Mouse (Mus musculus) liver, embryonic 14.5 days (tissue): ENCODE results near the gene Psmd13. TPM values are rescaled to one million over a fixed set of nuclear protein-coding genes. Genes with fewer than 3 reads are reported as not detected.

Experiments
- ATAC-seq: fragments of 200-750 bp; cut with Nextera tagmentation; 2 replicates; pipeline ENCODE4 v1.8.0; 2017; ENCODE audit warnings: moderate number of reproducible peaks, mild to moderate bottlenecking, moderate library complexity; ENCODE audit not compliant: insufficient read depth
- DNase-seq, 3 experiments: peaks; one replicate each; pipeline ENCODE4 v3.0.0-alpha.2; 2012 to 2013; ENCODE audit warnings: low read depth in 3 of 3, low spot score in 3 of 3
- H3K27ac ChIP-seq: fragments of 300-500 bp; sonication (generic); 2 replicates; pipeline ENCODE4 v1.5.1; 2014; ENCODE audit warnings: moderate library complexity, mild to moderate bottlenecking, control low read depth, inconsistent platforms
- H3K27me3 ChIP-seq: fragments of 300-500 bp; sonication (generic); 2 replicates; pipeline ENCODE4 v1.6.1; 2014; ENCODE audit warnings: mild to moderate bottlenecking, low read length, moderate library complexity; ENCODE audit not compliant: control insufficient read depth, insufficient read depth
- H3K36me3 ChIP-seq: fragments of 300-500 bp; sonication (generic); replicated peaks from 2 replicates; pipeline ENCODE4 v1.6.1; 2014; ENCODE audit warnings: low read depth; ENCODE audit not compliant: control insufficient read depth, insufficient read depth
- H3K4me1 ChIP-seq, 2 experiments: fragments of 200-500 bp in 1 of 2; fragments of 300-500 bp in 1 of 2; sonication (generic) in 1 of 2; replicated peaks; 2 replicates each; pipeline ENCODE4 v1.6.1; 2012 to 2014; ENCODE audit warnings: antibody characterized with exemption in 1 of 2, inconsistent platforms in 1 of 2, low read length in 1 of 2; ENCODE audit not compliant: control insufficient read depth in 2 of 2, insufficient read depth in 2 of 2
- H3K4me2 ChIP-seq: fragments of 300-500 bp; sonication (generic); 2 replicates; pipeline ENCODE4 v1.6.1; 2014; ENCODE audit warnings: low read depth, mild to moderate bottlenecking, control low read depth, moderate library complexity
- H3K4me3 ChIP-seq, 2 experiments: fragments of 200-500 bp in 1 of 2; fragments of 300-500 bp in 1 of 2; sonication (generic) in 1 of 2; 2 replicates each; pipeline ENCODE4 v1.5.1; 2012 to 2014; ENCODE audit warnings: low read depth in 2 of 2, low read length in 2 of 2, mild to moderate bottlenecking in 2 of 2, control low read depth in 1 of 2, inconsistent platforms in 1 of 2, moderate library complexity in 1 of 2; ENCODE audit not compliant: insufficient read depth in 1 of 2
- H3K9ac ChIP-seq: fragments of 300-500 bp; sonication (generic); replicated peaks from 2 replicates; pipeline ENCODE4 v1.6.1; 2014; ENCODE audit warnings: mild to moderate bottlenecking, control low read depth, moderate library complexity
- H3K9me3 ChIP-seq: fragments of 300-500 bp; sonication (generic); 2 replicates; pipeline ENCODE4 v1.6.1; 2016; ENCODE audit warnings: low read length, mixed read lengths; ENCODE audit not compliant: control insufficient read depth
- CTCF ChIP-seq: IDR thresholded peaks from 2 replicates; pipeline ENCODE4 v1.5.1; 2016; ENCODE audit warnings: antibody characterized with exemption, low read depth, control low read depth
- EP300 ChIP-seq: IDR thresholded peaks from 2 replicates; pipeline ENCODE4 v1.6.1; 2016; ENCODE audit warnings: antibody characterized with exemption, low read depth
- WGBS: fragments of 180-500 bp; shearing (Covaris S2); extraction: QIAGEN DNeasy Blood & Tissue Kit; methylation state at CpG from one replicate; pipeline ENCODE4 v1.1.7; 2014; ENCODE audit not compliant: insufficient replicate concordance; 5-methylcytosine and 5-hydroxymethylcytosine counted together
- polyA plus RNA-seq, 2 experiments: library from polyadenylated mRNA; depleted of rRNA in 1 of 2; stranded (reverse) in 1 of 2; unstranded in 1 of 2; fragments of >200 nt; fragmentation: Nextera tagmentation in 1 of 2; extraction: Ambion mirVana in 1 of 2; gene quantifications; 2 replicates each; pipeline versions ENCODE4 v1.2.1 to v1.2.3; 2012 to 2014

The Psmd13 gene
- polyA plus RNA-seq, 2 experiments: 50.8 to 92.6 TPM

DNA sequence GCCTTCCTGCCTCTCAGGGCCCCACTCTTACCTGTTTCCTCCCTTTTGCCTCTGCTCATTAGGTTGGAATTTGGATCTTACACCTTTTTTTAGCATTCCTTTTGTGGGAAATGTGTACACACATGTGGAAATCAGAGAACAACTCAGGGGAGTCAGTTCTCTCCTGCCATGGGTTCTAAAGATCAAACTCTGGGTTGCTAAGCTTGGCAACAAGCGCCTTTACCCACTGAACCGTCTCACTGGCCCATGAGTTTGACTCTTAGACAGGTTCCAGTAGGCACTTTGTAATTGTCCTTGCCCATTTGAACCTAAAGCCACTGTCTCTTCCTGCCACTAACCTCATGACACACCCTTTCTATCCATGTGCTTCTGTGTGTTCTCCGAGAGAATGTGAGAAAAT, 12.8 kb downstream of the Psmd13 start:
- ATAC-seq (no peak), DNase-seq (no peak)
- H3K4me1 ChIP-seq: no peaks in the 10 kb centered on the region
- H3K4me3 ChIP-seq: no peak overlapping the region
- WGBS: 84% methylated on average over 3 of the region's 3 CpGs
- TF ChIP-seq EP300 (no peak), CTCF (no peak)
- no peaks in the 10 kb centered on the region for H3K27me3 ChIP-seq
- H3K4me2 ChIP-seq: no peak overlapping the region
- H3K9me3 ChIP-seq: no peaks in the 10 kb centered on the region
- H3K9ac ChIP-seq: no peak overlapping the region
- H3K36me3 ChIP-seq: peaks cover 27% of the 10 kb centered on the region
- H3K27ac ChIP-seq: no peak overlapping the region

- no peaks in the 10 kb centered on the region for H3K27me3 ChIP-seq
- no peak overlapping the region for H3K27ac ChIP-seq
- DNase-seq (no peak), ATAC-seq (no peak)
- TF ChIP-seq EP300 (no peak), CTCF (no peak)
- H3K4me3 ChIP-seq: no peak overlapping the region
- WGBS: 77% methylated on average over 7 of the region's 7 CpGs
- no peaks in the 10 kb centered on the region for H3K4me1 ChIP-seq
- H3K4me2 ChIP-seq: no peak overlapping the region
- peaks cover 11% of the 10 kb centered on the region for H3K36me3 ChIP-seq
- H3K9ac ChIP-seq: no peak overlapping the region
- H3K9me3 ChIP-seq: no peaks in the 10 kb centered on the region
Observed at GRCm38 (mm10) chr7:140897863-140898262, 16.1 kb downstream of the Psmd13 start.

GRCm38 (mm10) chr7:140899121-140899520, 17.4 kb downstream of the Psmd13 start:
- DNase-seq (no peak), ATAC-seq (no peak)
- H3K4me3 ChIP-seq: no peak overlapping the region
- H3K27ac ChIP-seq: no peak overlapping the region
- H3K4me2 ChIP-seq: no peak overlapping the region
- TF ChIP-seq EP300: no peak
- TF ChIP-seq CTCF: no peak
- no peaks in the 10 kb centered on the region for H3K27me3 ChIP-seq
- 69% methylated on average over 3 of the region's 3 CpGs for WGBS
- H3K36me3 ChIP-seq: peaks cover 9% of the 10 kb centered on the region
- H3K9me3 ChIP-seq: no peaks in the 10 kb centered on the region
- no peak overlapping the region for H3K9ac ChIP-seq
- H3K4me1 ChIP-seq: no peaks in the 10 kb centered on the region

- Histone ChIP-seq H3K4me1 (no peaks in the 10 kb centered on the region), H3K9ac (no peak within 1 kb of the TSS), H3K27me3 (no peaks in the 10 kb centered on the region), H3K4me3 (no peak within 1 kb of the TSS), H3K36me3 (peaks cover 6% of the 10 kb centered on the region), H3K27ac (no peak within 1 kb of the TSS), H3K4me2 (no peak within 1 kb of the TSS), H3K9me3 (no peaks in the 10 kb centered on the region)
- TF ChIP-seq CTCF (no peak), EP300 (no peak)
- WGBS: 71% methylated on average over 10 of the region's 10 CpGs
- ATAC-seq (no peak), DNase-seq (no peak)
Observed at GRCm38 (mm10) chr7:140900220-140900619, 18.5 kb downstream of the Psmd13 start, which contains the start of gene Cox8b. TSS of gene Cox8b (minus strand) at chr7:140900446.

DNA sequence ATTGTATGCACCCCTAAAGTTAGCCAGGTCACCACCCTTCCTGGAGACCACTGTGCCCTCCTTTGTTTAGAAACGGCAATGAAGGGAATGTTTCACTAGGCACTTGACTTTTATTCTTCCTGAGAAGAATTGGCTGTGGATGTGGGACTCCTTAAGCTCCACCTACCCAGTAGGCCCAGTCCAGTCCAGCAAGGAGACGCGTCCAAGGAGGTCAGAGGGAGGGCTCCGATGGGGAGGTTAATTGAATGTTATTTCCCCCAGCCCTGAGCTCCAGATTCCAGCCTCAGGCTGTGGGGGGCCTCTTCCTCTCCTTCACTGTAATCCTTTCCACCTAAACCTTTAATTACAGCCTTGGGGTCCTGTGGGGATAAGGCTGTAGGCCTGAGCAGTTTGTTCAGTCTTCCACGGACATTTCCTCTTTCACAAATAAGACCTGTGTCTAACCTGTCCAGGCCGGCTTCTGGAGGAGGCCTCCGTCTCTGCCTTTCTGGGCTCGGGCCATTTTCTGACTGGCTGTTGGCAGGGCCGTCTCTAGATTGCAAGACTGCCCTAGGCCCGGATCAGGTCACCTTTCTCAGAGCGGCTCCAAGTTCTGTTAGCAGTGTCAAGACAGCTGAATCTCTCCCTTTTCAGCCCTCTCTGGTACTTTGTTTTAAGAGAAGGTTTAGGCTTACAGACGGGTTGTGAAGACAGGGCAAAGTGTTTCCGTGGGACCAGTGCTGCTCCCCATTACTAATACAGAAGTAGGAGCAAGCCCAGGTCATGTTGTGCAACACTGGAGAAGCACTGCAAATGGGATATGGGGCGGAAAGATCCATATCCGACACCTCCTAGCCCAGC, 20.5 kb downstream of the Psmd13 start:
- H3K27ac ChIP-seq: no peak overlapping the region
- peaks cover 6% of the 10 kb centered on the region for H3K36me3 ChIP-seq
- H3K4me3 ChIP-seq: no peak overlapping the region
- no peak overlapping the region for H3K9ac ChIP-seq
- no peak for TF ChIP-seq EP300
- no peak for TF ChIP-seq CTCF
- no peak overlapping the region for H3K4me2 ChIP-seq
- 68% methylated on average over 15 of the region's 15 CpGs for WGBS
- ATAC-seq: no peak
- H3K27me3 ChIP-seq: no peaks in the 10 kb centered on the region
- no peak for DNase-seq
- H3K4me1 ChIP-seq: no peaks in the 10 kb centered on the region
- no peaks in the 10 kb centered on the region for H3K9me3 ChIP-seq
